Mouse (Mus musculus) cerebellum, adult (tissue): Measurements from ENCODE around the gene Vti1a.

ENCODE experiments used
- ATAC-seq: cut with Nextera tagmentation; 2 replicates; pipeline ENCODE4 v1.9.2; 2017; ENCODE audit warnings: mild to moderate bottlenecking, moderate library complexity, mixed read lengths; ENCODE audit not compliant: insufficient number of reproducible peaks, low FRiP score, low TSS enrichment

Vti1a gene

DNA sequence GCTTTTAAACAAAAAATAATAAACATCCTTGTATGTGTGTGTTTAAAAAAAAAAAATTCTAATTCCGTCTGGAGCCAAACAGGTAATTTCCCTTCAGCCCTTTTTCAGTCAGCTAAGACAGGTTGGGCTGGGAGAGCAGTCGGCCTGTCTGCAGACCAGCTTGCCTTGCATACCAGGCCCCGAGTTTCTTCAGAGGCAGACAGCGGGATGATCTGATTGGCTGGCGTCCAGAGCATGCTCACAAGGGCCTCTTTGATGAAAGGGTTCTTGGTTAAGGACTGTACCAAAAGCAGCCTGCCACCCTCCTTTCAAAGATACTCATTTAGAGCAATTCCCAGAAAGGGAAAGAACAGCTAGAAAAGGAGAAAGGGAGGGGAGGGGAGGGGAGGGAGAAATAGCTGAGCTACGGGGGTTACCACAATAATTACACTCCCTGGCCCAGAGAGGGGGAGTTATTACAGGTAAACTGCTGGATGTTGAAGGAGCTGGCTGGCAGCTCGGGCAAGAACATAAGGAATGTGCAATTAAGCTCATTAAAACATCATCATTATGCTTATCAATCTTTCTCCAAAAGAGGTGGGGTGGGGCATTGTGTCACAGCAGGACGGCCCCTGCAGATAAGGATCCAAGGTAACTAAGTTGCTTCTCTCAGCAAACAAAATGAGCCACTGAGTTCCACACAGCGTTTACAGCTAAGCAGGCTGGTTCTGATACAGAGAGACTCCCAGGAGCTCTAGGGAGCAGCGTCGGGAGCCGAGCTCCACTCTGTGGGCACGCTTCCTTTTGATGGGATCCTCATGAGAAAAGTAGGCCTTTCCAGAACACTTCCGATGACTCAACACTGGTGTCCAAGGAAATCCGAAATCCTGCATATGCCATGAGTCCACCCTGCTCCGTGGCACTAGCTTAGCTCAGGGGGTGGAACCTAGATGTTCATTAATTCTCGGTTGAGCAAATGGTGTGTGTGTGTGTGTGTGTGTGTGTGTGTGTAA is 262.3 kb downstream of the Vti1a start:
- ATAC-seq = no peak

- ATAC-seq = no peak
Observed at GRCm38 (mm10) chr19:55579310-55579709, 263.2 kb downstream of the Vti1a start.

- ATAC-seq = 0 out of 2 replicates have a peak, but pooled peaks have one; percentile 32
Observed at GRCm38 (mm10) chr19:55580152-55580551, 264.1 kb downstream of the Vti1a start.

DNA sequence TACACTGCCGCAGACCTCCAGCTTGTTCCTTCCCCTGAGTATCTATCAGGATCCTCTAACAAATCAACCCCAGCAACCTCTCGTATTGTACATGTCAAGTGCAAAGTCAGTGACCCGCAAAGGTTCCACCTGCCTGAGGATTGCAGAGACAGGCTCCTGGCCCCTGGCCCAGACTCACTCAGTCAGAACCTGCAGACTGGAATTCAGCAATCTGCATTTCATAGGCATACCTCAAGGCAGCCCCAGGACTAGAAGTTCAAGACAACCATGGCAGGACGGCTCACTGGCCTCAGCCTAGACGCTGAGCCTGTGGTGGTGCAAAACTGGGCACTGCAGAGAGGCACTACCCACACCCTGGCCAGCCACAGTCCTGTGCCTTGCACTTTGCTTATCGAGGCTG is 264.6 kb downstream of the Vti1a start:
- ATAC-seq = no peak

GRCm38 (mm10) chr19:55582896-55583653 is 267.0 kb downstream of the Vti1a start:
- no peak for ATAC-seq

DNA sequence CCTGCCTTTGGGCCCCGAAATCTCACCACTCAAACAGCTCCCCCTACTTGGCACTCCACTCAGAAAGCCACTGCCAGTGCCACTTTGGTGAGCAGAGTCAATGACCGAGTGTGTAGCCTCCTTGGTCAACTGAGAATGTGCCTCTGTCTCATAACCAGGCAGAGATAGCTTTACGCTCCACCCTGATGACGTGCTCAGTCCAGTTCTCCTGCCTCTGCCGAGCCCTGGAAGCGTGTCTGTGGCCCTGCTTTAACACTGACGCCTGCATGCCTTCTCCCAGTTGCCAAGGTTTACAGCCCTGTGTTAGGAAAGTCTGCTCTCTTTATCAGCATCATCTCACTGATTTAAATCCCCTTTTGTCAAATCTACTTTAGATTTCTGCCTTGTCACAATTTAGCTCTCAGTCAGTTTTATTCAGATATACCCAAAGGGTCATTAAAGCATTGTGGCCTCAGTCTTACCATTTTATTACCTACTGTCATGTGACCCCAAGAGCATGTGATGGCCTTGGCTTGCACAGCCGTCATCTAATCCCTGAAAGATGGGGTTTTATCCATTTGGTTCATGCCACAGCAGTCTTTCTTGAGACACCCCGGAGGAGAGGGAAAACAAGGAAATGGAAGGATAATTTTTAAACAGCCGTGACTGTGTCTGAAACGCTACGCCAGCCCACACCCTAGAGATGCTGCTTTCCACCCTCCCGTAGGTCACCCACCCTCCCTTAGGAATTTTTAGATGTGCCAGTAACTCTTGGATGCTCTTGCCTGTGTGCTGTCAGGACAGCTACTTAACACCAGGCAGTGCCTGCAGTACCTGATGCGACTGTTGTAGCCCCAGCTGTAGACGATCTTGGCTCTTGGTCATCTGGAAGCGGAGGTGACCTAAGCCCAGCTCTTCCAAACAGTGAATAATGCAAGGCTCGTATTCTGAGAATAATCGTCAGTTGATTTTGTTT is 269.5 kb downstream of the Vti1a start:
- no peak for ATAC-seq

DNA sequence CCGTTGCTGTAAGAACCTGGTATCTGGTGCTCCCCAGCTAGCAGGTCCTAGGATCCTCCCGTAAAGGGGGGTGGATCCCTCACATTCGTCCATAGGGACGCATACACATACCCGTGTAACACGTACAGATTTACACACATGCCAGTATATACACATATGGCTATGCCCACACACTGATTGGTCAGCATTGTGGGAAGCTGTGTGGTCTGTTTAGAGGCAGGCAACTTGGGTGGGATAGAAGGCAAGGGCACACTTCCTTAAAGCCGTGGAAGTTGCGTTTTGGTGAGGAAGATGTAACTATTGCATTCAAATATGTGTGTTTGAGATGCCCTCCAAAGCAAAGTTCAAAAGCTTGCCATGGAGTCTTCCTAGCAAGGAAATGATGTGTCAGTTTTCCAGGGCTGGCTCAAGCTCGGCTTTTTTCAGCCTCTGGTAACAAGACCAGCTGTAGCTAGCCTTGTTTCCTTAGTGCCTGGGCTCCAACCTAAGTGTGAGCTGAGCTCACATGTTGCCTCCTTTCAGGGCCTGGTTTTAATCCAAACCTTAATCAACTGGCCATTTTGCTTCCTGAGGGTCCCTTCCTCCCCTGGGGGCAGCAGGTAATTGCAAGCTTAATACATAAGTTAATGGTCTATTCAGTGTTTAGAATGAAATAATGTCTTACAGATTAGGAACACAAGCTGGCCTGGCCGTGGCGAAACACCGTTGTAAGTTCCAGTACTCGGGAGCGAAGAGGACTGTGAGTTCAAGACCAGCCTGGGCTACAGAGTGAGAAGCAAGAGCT is 271.7 kb downstream of the Vti1a start:
- no peak for ATAC-seq

DNA sequence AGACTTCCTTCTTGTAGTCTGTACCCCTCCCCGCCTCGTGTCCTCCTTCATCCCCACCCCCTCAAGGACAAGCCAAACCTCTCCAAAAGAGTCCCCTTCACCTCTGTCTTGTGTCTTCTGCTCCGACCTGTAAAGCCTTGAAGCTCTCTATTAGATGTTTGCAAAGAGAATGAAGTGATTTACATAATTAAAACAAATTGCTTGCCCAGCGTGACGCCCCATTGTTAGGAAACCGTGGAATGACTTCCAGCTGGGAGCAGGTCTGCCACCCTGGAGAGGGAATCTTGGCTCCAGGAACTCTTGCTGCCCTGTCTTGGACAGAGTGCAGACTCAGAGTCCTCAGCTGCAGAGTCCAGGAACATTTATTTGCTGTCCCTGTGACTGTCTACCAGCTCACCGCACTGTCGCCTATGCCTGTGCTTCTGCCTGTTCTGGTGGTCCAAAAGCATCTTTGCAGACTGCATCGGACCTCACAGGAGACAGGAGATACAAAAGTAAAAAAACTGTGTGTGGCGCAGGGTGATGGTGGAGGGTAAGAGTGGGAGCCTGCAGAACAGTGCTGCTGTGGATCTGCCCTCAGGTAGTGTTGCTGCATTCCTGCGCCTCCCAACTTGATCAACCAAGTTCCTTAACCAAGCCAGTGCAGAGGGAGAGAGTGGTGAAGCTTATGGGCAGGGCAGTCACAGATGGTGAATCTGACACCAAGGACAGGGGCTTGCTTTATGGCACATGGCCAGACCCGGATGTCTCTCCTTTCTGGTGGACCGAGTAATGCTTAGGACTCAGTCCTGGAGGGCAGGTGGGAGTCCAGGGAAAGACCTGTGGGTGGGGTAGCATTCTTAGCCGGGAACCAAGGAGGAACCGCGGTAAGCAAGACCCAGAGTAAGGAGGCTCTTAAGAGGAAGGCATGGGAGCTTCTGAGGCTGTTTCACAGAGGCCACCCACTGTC is 273.1 kb downstream of the Vti1a start:
- ATAC-seq = no peak

DNA sequence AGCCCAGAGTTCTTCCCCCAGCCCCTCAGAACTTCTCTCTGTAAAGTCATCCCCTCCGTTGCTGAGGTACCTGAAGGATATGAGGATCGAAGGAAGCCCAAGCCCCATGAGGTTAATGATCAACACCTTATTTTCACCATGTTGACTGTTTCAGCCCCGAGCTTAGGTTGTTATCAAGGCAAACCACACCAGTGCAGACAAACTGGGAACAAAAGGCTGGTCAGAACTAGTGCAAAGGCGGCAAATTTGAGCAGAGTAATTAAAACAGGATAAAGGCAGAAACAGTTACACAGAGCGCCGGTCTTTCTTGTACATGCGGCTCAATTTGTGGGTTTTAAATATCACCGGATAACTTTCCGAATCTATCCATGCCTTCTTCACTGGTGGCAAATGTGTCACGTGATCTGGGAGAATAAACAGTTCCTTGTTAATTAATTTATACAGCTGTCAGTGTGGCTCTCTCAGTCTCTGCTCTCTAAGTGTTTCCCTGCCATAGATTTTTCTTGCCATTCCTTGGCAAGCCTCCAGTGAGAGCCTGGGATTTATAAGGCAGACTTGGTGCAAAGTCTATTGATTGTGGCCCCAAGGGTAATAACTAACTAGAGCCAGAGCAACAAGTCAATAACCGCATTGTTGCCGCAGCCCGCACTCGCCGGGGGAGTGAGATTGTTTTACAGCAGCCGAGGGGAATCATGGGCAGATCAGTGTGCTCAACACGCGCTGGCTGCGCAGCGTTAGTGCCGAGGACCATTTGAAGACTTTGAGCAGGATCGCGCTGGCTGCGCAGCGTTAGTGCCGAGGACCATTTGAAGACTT is 277.0 kb downstream of the Vti1a start:
- ATAC-seq = no peak

DNA sequence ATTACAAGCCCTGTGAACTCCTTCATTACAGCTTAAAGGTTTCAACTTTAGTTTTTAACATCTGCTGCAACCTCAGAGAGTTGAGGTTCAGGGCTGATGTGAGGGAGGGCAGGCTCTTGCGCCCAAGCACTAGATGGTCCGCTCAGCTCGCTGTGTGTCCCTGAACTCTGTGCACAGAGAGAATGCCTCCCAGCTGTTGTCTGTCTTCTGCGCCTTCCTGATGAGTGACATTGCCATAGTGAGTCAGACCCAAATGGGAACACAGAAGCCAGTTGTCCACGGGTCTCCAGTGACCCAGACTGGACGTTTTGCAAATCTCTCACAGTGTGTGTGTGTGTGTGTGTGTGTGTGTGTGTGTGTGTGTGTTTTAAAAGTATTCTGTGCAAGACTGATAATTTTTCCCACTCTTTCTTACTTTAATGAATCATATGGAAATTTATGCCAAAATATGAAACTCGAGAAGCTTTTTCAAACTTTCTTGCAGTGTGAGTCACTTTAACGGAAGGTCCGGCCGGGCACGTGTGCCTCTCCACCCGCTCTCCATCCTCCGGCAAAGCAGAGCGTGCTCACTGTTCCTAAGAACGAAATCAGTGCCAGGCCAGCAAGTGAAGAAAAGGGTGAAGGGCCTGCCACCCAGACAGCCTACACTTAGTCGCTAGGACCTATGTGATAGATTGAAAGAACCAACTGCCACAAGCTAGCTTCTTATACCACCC is 277.8 kb downstream of the Vti1a start:
- ATAC-seq = no peak

DNA sequence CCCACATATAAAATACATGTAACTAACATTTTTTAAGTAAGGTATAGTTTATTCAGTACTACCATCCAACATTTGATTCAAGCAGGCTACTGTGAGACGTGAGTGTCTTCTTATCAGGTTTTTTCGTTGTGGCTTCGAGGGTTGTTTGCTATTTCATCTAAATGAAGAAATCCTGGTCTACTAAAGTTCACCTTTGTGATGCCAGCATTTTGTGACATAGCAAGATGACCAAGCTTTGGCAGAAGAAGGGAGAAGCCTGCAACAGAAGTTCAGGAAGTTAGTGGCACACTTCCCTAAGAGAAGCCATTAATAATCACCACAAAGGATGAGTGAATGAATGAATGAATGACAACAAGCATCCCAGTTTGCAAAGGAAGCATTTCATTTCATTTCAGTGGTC is 278.4 kb downstream of the Vti1a start:
- no peak for ATAC-seq

DNA sequence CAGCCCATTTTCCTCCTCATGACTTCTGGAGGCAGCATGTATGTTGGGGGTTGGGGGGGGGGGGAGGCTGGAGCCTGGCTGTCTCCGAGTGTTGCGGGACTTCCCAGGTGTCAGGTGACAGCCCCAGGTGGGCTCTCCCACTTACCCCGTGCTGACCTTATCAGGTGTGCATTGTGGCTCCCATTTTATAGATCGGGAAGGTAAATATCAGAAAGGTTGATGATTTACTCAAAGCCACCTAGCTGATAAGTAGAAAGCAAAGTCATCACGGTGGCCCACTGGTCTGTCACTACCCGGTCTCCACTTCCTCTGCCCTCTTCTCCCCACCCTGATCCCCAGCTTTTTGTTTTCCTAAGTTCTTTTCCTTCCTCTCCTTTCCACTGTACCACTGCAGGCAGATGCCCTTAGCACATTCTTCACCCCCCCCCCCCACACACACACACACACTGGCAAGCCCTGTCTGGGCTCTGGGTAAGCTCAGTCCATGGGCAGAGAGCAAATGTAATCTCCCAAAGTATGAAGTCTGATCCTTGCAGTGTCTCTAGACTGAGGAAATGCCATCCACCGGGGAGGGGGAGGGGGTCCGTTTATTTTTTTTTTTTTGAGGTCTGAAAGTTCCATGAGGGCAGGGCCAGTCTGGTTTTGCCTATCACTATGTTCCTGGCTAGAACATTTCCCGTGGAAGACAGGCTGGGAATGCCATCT is 280.0 kb downstream of the Vti1a start:
- no peak for ATAC-seq

- no peak for ATAC-seq
Observed at GRCm38 (mm10) chr19:55596804-55597203, 280.7 kb downstream of the Vti1a start.

DNA sequence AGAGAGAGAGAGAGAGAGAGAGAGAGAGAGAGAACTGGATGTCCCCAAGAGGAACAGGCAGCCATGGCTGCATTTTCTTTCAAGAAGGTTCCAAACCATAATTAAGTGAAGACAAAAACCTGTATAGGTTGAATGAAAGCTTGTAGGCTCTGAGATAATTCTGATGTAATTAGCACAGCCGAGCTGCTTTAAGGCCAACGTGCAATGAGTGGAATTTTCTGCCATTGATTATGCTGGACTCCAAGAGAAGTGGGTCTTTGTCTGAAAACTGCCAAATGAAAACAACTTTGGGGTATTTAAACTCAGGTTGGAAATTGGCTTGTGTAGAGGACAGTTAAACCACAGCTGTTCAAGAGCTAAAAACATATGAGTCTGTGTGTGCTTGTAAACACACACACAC is 281.2 kb downstream of the Vti1a start:
- ATAC-seq = no peak

DNA sequence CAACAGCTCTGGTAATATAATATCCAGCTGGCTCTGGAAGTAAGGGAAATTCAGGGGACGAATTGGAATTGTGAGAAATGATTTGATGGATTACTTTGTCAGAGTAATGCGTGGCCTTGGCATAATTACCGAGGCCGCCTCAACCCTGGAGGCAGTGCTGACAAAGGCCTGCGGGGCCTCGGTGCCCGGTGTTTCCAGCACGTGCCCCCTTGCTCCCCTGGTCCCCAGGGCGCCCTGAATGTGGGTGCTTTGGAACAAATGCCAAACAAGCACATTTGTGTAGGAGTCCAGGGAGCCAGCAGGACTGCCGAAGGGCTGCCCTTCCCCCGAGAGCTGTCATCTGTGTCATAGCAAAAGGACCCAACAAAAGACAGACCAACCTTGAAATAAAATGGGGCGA is 281.9 kb downstream of the Vti1a start:
- no peak for ATAC-seq

DNA sequence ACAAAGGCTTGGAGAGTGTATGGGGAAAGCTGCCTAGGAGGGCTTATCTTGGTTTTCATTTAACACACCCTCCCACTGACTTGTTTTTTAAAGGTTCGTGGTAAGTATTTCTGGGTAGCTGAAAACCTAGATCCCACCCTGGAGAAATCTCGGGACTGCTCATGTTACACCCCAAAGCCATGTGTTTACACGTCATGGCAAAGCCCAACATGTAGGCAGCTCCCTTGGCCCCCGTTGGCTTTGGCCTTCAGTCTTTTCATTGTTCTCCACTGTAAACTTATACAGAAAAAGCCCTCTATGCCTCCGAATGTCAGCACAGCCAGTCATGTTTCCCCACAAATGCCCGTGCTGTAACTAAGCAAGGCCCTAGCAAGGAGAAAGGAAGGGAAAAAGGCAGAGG is 283.0 kb downstream of the Vti1a start:
- ATAC-seq = no peak
